Mouse (Mus musculus): Measurements from ENCODE around the gene Tlcd1. TPM values are rescaled to one million over a fixed set of nuclear protein-coding genes. Genes with fewer than 3 reads are reported as not detected.
A peak's percentile ranks its signal among the peaks of the same experiment; 100 is the strongest.

Tlcd1 gene
- total RNA-seq, 2 experiments from 2014 or later, result 16.8 to 17.5 TPM

GRCm38 (mm10) chr11:78195101-78195863 lies 18.8 kb downstream of the Tlcd1 start:
- DNase-seq (ENCODE audit: low spot score in 2 of 2), result no peak

- no peak for DNase-seq (ENCODE audit: low spot score in 2 of 2)
These were observed 25.9 kb downstream of the Tlcd1 start for GRCm38 (mm10) chr11:78202372-78202771.

DNA sequence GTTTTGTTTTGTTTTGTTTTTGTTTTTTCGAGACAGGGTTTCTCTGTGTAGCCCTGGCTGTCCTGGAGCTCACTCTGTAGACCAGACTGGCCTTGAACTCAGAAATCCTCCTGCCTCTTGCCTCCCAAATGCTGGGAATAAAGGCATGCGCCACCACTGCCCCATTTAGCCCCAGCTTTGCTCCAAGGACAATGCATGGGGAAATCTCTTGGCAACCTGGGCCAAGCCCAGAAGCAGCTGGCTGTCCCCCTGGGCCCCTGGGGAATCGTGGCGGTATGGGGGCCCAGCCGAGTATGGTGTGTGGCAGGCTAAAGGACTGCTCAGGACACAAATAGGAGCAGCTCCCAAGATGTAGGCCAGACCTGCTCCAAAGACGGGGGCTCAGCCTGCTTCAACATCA lies 27.8 kb downstream of the Tlcd1 start:
- no peak for DNase-seq (ENCODE audit: low spot score in 2 of 2)

DNA sequence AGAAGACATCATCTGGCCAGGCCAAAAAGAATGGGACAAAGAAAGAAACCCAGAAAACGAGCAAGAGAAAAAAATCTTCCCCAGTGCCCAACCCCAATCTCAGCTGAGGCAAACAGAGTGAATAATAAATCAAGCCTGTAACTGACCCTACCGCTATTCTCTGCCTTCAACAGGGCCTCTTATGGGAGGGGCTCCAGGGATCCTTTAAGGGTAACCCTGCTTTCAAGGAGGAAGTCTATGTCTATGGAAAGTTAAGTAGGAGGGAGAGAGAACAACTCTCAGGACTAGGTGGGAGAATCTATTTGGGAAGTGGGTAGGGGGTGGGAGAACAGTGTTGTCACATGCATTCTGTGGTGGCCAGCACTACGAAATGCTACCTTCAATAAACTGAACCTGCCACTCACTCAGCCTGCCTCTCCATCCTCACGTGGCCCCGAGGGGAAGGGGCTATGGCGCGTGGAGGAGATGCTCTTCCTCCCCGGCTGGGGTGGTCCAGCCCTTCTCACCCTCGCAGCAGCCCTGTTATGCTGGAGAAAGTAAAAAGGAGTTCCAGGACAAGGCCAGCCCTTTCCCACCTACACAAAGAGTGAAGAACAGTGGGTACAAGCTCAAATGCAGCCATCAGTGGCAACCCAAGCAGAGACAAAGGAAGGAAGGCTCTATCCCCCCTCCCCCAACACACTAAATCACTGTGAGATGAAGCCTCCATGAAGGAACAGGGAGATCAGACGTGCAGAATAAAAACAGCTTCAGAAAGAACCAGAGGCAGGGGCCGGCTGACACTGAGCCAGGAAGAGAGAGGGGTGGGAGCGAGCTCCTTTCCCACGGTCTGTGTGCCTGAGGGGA lies 29.1 kb downstream of the Tlcd1 start:
- peak in 1 of 2 experiments; percentile 39 for DNase-seq (ENCODE audit: low spot score in 2 of 2)

DNA sequence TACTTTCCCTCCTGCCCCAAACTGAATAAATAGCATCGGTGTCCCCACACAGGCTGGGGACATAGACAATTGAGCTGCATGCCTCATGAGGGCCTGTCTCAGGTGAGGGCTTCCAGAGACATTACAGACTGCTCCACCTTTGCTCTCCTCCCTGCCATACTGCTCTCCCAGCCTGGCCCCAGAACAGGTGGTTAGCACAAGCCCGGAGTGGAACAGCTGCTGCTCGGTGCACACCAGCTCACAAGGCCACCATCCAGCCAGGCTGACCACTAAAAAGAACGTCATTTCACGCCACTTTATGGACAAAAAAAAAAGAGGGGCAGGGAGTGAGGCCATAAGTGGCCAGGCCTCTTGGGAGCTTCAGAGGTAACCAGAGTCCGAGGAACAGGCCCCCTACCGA lies 30.7 kb downstream of the Tlcd1 start:
- no peak for DNase-seq (ENCODE audit: low spot score in 2 of 2)

- no peak for DNase-seq (ENCODE audit: low spot score in 2 of 2)
These were observed 33.4 kb downstream of the Tlcd1 start for GRCm38 (mm10) chr11:78209886-78210285.

DNA sequence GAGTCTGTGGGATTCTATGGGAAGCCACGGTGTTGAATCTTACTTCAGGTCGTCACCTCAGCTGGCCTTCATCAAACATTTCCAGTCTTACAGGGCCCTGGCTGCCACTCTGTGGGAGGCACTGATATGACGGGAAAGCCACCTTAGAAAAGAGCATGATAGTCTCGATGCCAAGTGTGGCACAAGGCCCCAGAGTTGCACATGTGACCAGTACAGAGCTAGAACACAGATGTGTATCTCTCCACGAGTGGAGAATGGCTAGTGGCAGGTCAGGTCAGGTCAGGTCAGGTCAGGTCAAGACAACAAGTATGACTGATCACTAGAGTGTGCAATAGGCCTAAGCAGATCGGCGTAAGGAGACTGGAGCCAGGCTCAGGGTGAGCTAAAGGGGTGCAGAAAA lies 34.1 kb downstream of the Tlcd1 start:
- no peak for DNase-seq (ENCODE audit: low spot score in 2 of 2)

GRCm38 (mm10) chr11:78211513-78211912 lies 35.0 kb downstream of the Tlcd1 start:
- DNase-seq (ENCODE audit: low spot score in 2 of 2), result no peak

- DNase-seq (ENCODE audit: low spot score in 2 of 2), result no peak
These were observed 36.7 kb downstream of the Tlcd1 start for GRCm38 (mm10) chr11:78213086-78213817.

DNA sequence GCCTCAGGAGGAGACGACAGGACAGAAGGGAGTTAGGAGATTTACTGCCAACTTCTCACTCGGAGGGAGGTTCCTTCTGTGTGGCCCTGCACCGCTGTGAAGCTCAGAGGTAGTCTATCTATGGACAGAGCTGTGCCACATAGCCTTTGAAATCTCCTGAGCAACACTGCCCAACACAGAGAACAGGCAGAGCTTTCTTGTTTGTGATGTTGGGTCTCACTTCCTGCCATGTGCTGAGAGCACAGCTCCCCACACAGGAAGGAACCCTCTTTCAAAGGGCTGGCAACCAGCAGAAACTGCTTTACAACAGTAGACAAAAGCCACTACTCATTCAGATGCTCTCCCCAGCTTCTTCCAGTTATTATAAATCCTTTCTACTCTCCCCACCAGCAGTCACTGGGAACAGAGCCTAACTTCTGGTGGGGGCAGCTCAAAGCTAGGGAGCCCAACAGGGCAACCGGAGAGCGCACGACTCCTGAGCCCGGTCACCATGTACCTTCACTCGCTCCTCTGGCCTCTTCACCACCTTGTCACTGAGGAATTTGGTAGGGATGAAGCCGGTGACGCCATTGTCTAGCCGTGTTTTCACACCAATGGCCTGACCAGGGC lies 39.3 kb downstream of the Tlcd1 start:
- DNase-seq (ENCODE audit: low spot score in 2 of 2), result no peak

GRCm38 (mm10) chr11:78223586-78223985 lies 47.1 kb downstream of the Tlcd1 start:
- DNase-seq (ENCODE audit: low spot score in 2 of 2), result no peak

Small RNA genes within 50 kb of the gene (microRNA-seq; reads per million reads assigned to microRNA genes)
- gene Mir7653, result 0.39 to 0.49 reads per million in 2 experiments

Other genes with a start within 250 kb of the Tlcd1 start
- gene Sez6, start 245.9 kb upstream of the Tlcd1 start, total RNA-seq (2021), result 100 to 1,000 TPM; 161 to 167 TPM
- 10 to 100 TPM; 52.6 to 55.4 TPM for gene Phf12, start 194.0 kb upstream of the Tlcd1 start, total RNA-seq (2021)
- gene Dhrs13, start 144.4 kb upstream of the Tlcd1 start, total RNA-seq (2021), result 1 to 10 TPM; 5.0 TPM
- gene Flot2, start 138.8 kb upstream of the Tlcd1 start, total RNA-seq (2021), result 10 to 100 TPM; 73.6 to 75.9 TPM
- gene Eral1, start 96.3 kb upstream of the Tlcd1 start, total RNA-seq (2021), result 10 to 100 TPM; 19.2 to 19.7 TPM
- gene Fam222b, start 82.1 kb upstream of the Tlcd1 start, total RNA-seq (2021), result 10 to 100 TPM; 29.7 to 30.5 TPM
- gene Traf4, start 11.1 kb upstream of the Tlcd1 start, total RNA-seq (2021), result 1 to 10 TPM; 8.3 to 9.8 TPM
- 1 to 10 TPM; 2.6 to 4.1 TPM for gene Nek8, start within 50 bp of the Tlcd1 start, total RNA-seq (2021)
- gene Rpl23a, start 6.9 kb downstream of the Tlcd1 start, total RNA-seq (2021), result 100 to 1,000 TPM; 770 to 803 TPM
- 10 to 100 TPM; 22.5 to 25.8 TPM for gene Rab34, start 11.7 kb downstream of the Tlcd1 start, total RNA-seq (2021)
- 1 to 10 TPM; 3.4 to 4.4 TPM for gene Proca1, start 16.7 kb downstream of the Tlcd1 start, total RNA-seq (2021)
- 10 to 100 TPM; 65.5 to 71.2 TPM for gene Sdf2, start 69.0 kb downstream of the Tlcd1 start, total RNA-seq (2021)
- 100 to 1,000 TPM; 123 to 126 TPM for gene Supt6, start 69.3 kb downstream of the Tlcd1 start, total RNA-seq (2021)
- gene 2610507B11Rik, start 85.0 kb downstream of the Tlcd1 start, total RNA-seq (2021), result 100 to 1,000 TPM; 183 to 188 TPM
- 1 to 10 TPM; 7.4 TPM for gene BC030499, start 114.1 kb downstream of the Tlcd1 start, total RNA-seq (2021)
- gene Spag5, start 124.8 kb downstream of the Tlcd1 start, total RNA-seq (2021), result 1 to 10 TPM; 5.7 to 7.1 TPM
- 100 to 1,000 TPM; 856 to 892 TPM for gene Aldoc, start 146.3 kb downstream of the Tlcd1 start, total RNA-seq (2021)
- gene Pigs, start 151.7 kb downstream of the Tlcd1 start, total RNA-seq (2021), result 10 to 100 TPM; 59.0 to 62.0 TPM
- 10 to 100 TPM; 33.0 to 33.5 TPM for gene Unc119, start 166.8 kb downstream of the Tlcd1 start, total RNA-seq (2021)
- not detected for gene Foxn1, start 209.8 kb downstream of the Tlcd1 start, total RNA-seq (2021)
- gene Slc13a2, start 245.5 kb downstream of the Tlcd1 start, total RNA-seq (2021), result not detected